In the genomic region with DNA sequence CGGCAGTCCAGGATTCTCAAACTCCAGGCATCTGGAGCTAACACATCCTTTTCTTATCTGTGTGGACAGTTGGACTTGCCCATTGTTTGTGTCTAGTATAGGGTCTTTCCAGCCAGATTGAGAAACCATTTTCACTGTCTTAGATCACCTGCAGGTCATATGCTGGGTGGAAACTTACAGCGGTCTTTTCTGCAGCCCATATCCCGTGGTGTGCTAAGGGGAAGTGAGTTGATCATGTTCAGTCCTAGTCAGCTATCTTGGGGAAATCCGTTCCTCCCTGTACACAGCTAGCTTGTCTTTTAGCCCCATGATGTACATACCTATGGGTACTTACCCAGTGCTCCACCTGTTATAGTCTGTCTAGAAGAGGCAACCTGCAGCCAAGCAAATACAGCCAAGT, we compare ENCODE assay signal across 24 mouse cellular contexts. TPM values are rescaled to one million over a fixed set of nuclear protein-coding genes. Genes with fewer than 3 reads are reported as not detected.
DNase-seq lines count a peak whose midpoint lies in the region; TF ChIP-seq lines count a peak whose summit lies in the region.
"Had no signal": no experiment of that assay in that cellular context is flagged by ENCODE, and none has a peak within 500 bp of the region (broad histone marks: within the 10 kb centered on the region; RNA-seq: fewer than 3 reads in every experiment).

No protein-coding gene starts in this region.

- peaks cover 0 to 10% of the 10 kb centered on the region in 2 experiments for H3K36me3 ChIP-seq in CH12.LX (replicated peaks in 1 of 2; ENCODE audit: control insufficient read depth in 1 of 2, insufficient read depth in 1 of 2, low read length in 1 of 2)
- H3K36me3 ChIP-seq in splenic B cell, adult 2 months (ENCODE audit: control insufficient read depth, insufficient read depth, low read length, poor library complexity, severe bottlenecking) = no peaks in the 10 kb centered on the region
- H3K36me3 ChIP-seq: embryonic facial prominence, embryonic 13.5 days; embryonic facial prominence, embryonic 15.5 days; forebrain, embryonic 10.5 days; forebrain, embryonic 12.5 days had no signal

- TF ChIP-seq EP300 in CH12.LX (IDR thresholded peaks at IDR 0.05; ENCODE audit: low read length) = no peak; the same call in 1 of the 2 replicates

- DNase-seq in A20 (ENCODE audit: low read depth, low spot score) = peak; percentile 22
- DNase-seq in CH12.LX (ENCODE audit: extremely low read depth) = peak; percentile 58
- DNase-seq in splenic B cell, adult 2 months (ENCODE audit: low read depth, low spot score) = peak; percentile 24
- no peak for DNase-seq in layer of hippocampus, postnatal 10 days (ENCODE audit: low spot score in 2 of 2)
- DNase-seq in natural killer cell, adult 2 months (ENCODE audit: low spot score in 2 of 2) = no peak
- DNase-seq: adrenal gland, adult 2 months; adrenal gland, postnatal 10 days; adrenal gland, postnatal 25 days; B cell, adult 2 months; cerebellum, adult 11 months; cerebellum, adult 18-20 months; cerebellum, adult 8-10 months; cerebellum, adult 9-11 months; cerebellum, postnatal 14 days; cerebellum, postnatal 36 days; embryo, embryonic 11 days had no signal

- H3K4me3 ChIP-seq in CH12.LX (replicated peaks in 1 of 3; ENCODE audit: low read depth in 2 of 3, low read length in 2 of 3, poor library complexity in 1 of 3) = no peak overlapping the region
- H3K4me3 ChIP-seq: embryonic facial prominence, embryonic 13.5 days; embryonic facial prominence, embryonic 15.5 days; erythroblast, embryonic 14.5 days; forebrain, embryonic 10.5 days; forebrain, embryonic 12.5 days had no signal

- no peak for TF ChIP-seq CTCF in CH12.LX (conservative IDR thresholded peaks at IDR 0.05 in 1 of 2, IDR thresholded peaks at IDR 0.05 in 1 of 2; ENCODE audit: low read depth in 2 of 2, low read length in 2 of 2)

- H3K27me3 ChIP-seq in CH12.LX (replicated peaks) = no peaks in the 10 kb centered on the region
- H3K27me3 ChIP-seq in splenic B cell, adult 2 months (ENCODE audit: control insufficient read depth, insufficient read depth, low read length, poor library complexity, severe bottlenecking) = no peaks in the 10 kb centered on the region

- no peak overlapping the region for H3K9ac ChIP-seq in CH12.LX (ENCODE audit: insufficient read depth, low read depth)
- H3K9ac ChIP-seq: embryonic facial prominence, embryonic 13.5 days; embryonic facial prominence, embryonic 15.5 days; forebrain, embryonic 12.5 days had no signal

- no peak for TF ChIP-seq RAD21 in CH12.LX (IDR thresholded peaks at IDR 0.05; ENCODE audit: low read depth, low read length)

- no peaks in the 10 kb centered on the region for H3K79me2 ChIP-seq in CH12.LX (replicated peaks; ENCODE audit: control insufficient read depth, extremely low read depth, insufficient read depth, poor library complexity, severe bottlenecking)

- peaks cover 23 to 35% of the 10 kb centered on the region in 2 experiments for H3K4me1 ChIP-seq in CH12.LX (ENCODE audit: control insufficient read depth in 1 of 2, insufficient read depth in 2 of 2)

- no peak overlapping the region for H3K27ac ChIP-seq in CH12.LX (ENCODE audit: insufficient read depth, low read depth)
- H3K27ac ChIP-seq: embryonic facial prominence, embryonic 13.5 days; embryonic facial prominence, embryonic 15.5 days; forebrain, embryonic 10.5 days; forebrain, embryonic 12.5 days had no signal

- no peak overlapping the region for H3K4me2 ChIP-seq in CH12.LX (ENCODE audit: insufficient read depth, low read depth, poor library complexity, severe bottlenecking)
- H3K4me2 ChIP-seq: embryonic facial prominence, embryonic 13.5 days; embryonic facial prominence, embryonic 15.5 days; forebrain, embryonic 12.5 days had no signal

- dilution Hi-C loops in CH12.LX (cut with MboI; ENCODE audit: extremely low pct_ligation_motif_present, extremely low pct_unique_long_range_greater_than_20kb, low sequenced_read_pairs) = no loop called here

- TF ChIP-seq POLR2A in CH12.LX (IDR thresholded peaks at IDR 0.05; ENCODE audit: low read depth, low read length) = no peak

- in situ Hi-C loops in CH12.LX (cut with MboI; ENCODE audit: low pct_ligation_motif_present, low pct_unique_long_range_greater_than_20kb, low sequenced_read_pairs) = no loop called here

- peaks cover 4% of the 10 kb centered on the region for H3K9me3 ChIP-seq in CH12.LX (replicated peaks; ENCODE audit: low read length)
- H3K9me3 ChIP-seq: embryonic facial prominence, embryonic 13.5 days; embryonic facial prominence, embryonic 15.5 days; forebrain, embryonic 10.5 days; forebrain, embryonic 12.5 days had no signal

TF ChIP-seq in CH12.LX, 34 proteins besides CTCF, POLR2A, EP300 and RAD21:
- TF ChIP-seq MEF2A (IDR thresholded peaks at IDR 0.05; ENCODE audit: borderline replicate concordance, low read depth, low read length) = no peak
- no peak for TF ChIP-seq MXI1 (IDR thresholded peaks at IDR 0.05; ENCODE audit: low read depth, low read length)
- no peak for TF ChIP-seq CHD1 (IDR thresholded peaks at IDR 0.05; ENCODE audit: low read depth, low read length)
- no peak for TF ChIP-seq IRF4 (IDR thresholded peaks at IDR 0.05; ENCODE audit: low read depth, low read length)
- TF ChIP-seq ZMIZ1 (IDR thresholded peaks at IDR 0.05; ENCODE audit: low read depth, low read length) = no peak
- TF ChIP-seq TCF12 (IDR thresholded peaks at IDR 0.05; ENCODE audit: low read depth, low read length) = peak; percentile 12; the same call in 1 of the 2 replicates
- TF ChIP-seq CHD2 (IDR thresholded peaks at IDR 0.05; ENCODE audit: low read length) = no peak
- no peak for TF ChIP-seq ELF1 (IDR thresholded peaks at IDR 0.05; ENCODE audit: low read depth, low read length)
- TF ChIP-seq BHLHE40 (IDR thresholded peaks at IDR 0.05; ENCODE audit: low read depth, low read length) = peak; percentile 72
- TF ChIP-seq ETS1 (conservative IDR thresholded peaks at IDR 0.05; ENCODE audit: low read depth, low read length) = peak; percentile 51; the same call in 1 of the 2 replicates
- no peak for TF ChIP-seq SIN3A (IDR thresholded peaks at IDR 0.05; ENCODE audit: low read length)
TF ChIP-seq in CH12.LX: peak in this region for 3.

RNA-seq across cellular contexts. Expression of gene Gng4, which starts 4.2 kb away (rescaled TPM):
- not detected in 2 replicates for total RNA-seq in CH12.LX (2012; rRNA removed)
- total RNA-seq in CH12.LX (2014; rRNA removed) = not detected in 2 replicates
- not detected in 2 replicates for polyA plus RNA-seq in CH12.LX (2012; ENCODE audit: insufficient read length, low read depth)
- total RNA-seq in layer of hippocampus, postnatal 10 days (2021) = 100 to 1,000 TPM; 101 to 111 TPM
- total RNA-seq: common myeloid progenitor, adult 5-6 weeks; ES-E14; MEL had no signal
- polyA plus RNA-seq: erythroblast, embryonic 14.5 days had no signal

Comparison
In these comparisons a context has a peak if more than half of its experiments do, and no peak if none do; other contexts are left out.
1. DNase-seq: peak in A20 (single experiment), CH12.LX (single experiment) and splenic B cell, adult 2 months (single experiment); none in layer of hippocampus, postnatal 10 days (0 of 2) and natural killer cell, adult 2 months (0 of 2).
2. RNA of gene Gng4, which starts 4.2 kb away (total RNA-seq): 101 to 111 TPM in layer of hippocampus, postnatal 10 days; not detected in CH12.LX; every median in the first group is over 10 times any median in the second.